Mouse (Mus musculus): ENCODE measurements around the gene Npcd.

- TF ChIP-seq CTCF (IDR thresholded peaks at IDR 0.05; ENCODE audit: borderline replicate concordance, insufficient read depth, low read length): 0 out of 2 replicates have a peak, but pooled peaks have one; percentile 4
- TF ChIP-seq POLR2A (IDR thresholded peaks at IDR 0.05; ENCODE audit: low read depth, low read length): 0 out of 2 replicates have a peak, but pooled peaks have one; percentile 20
These were observed 5.5 kb downstream of the Npcd start for GRCm38 (mm10) chr15:79828366-79829035.

Measured in embryonic fibroblast, embryonic 13.5 days (primary cell).